Mouse (Mus musculus) natural killer cell, adult 2 months (primary cell): ENCODE measurements around the gene Trpc4ap.
A peak's percentile ranks its signal among the peaks of the same experiment; 100 is the strongest.

Source experiments
- DNase-seq, 2 experiments: peaks; one replicate each; pipeline ENCODE4 v3.0.0; 2022; ENCODE audit warnings: low spot score in 2 of 2

Gene Trpc4ap

GRCm38 (mm10) chr2:155694564-155694963 lies 2.4 kb upstream of the Trpc4ap start:
- DNase-seq, result no peak

GRCm38 (mm10) chr2:155693136-155693535 lies 952 bp upstream of the Trpc4ap start:
- no peak for DNase-seq

DNA sequence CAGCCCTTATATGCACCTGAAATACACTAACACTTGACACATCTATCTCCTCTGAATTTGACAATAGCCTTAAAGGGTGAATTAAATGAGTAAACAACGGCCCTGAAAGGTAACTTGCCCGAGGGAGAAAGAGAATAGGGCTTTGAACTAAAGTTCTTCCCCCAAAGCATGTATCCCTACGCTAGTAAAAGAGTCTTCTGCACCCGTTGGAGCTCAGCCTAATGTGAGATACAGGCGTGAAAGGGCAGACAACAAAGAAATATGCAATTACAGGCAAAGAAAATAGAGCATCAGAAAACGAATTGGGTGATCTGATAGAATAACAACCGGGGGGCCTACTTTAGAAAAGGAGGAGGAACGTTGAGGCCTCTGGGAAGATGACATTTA lies 855 bp downstream of the Trpc4ap start:
- DNase-seq, result no peak

DNA sequence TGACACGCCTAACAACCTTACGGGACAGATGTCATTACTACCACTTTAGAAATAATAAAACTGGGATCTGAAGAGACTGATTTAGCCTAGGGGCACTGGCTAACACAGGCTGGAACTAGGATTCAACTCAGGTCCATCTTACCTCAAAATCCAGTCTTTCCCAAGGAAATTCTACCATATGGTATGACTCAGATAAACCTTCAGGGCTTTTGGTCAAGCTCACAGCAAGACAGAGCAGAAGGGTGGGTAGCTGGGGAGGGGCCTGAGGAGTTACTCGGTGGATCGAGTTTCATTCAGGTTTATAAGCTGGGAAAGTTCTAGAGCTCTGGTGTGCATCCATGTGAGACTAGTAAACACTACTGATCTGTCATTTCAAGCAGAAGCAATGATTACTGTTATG lies 3.0 kb downstream of the Trpc4ap start:
- no peak for DNase-seq

- DNase-seq, result no peak
Measured at GRCm38 (mm10) chr2:155687746-155688145, 4.4 kb downstream of the Trpc4ap start.

GRCm38 (mm10) chr2:155686572-155686971 lies 5.6 kb downstream of the Trpc4ap start:
- peak in 1 of 2 experiments; percentile 13 for DNase-seq

GRCm38 (mm10) chr2:155683821-155684220 lies 8.4 kb downstream of the Trpc4ap start:
- no peak for DNase-seq

GRCm38 (mm10) chr2:155683137-155683536 lies 9.0 kb downstream of the Trpc4ap start:
- DNase-seq, result no peak

DNA sequence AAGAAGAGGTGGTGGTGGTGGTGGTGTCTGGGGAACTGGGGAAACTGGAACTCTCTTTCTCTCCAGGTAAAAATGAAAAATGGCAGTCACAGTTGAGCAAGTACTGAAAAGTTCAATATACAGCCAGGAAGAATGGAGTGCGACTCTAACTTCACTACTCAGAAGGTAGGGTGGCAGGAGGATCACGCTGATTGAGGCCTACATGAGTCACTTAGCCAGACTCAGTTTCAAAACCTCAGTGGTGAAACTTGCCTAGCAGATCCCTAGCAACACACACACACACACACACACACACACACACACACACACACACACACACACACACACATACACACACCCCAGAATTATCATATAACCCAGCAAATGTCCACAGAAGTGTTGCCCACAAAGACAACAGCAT lies 10.3 kb downstream of the Trpc4ap start:
- peak; percentile 22 to 37 for DNase-seq

DNA sequence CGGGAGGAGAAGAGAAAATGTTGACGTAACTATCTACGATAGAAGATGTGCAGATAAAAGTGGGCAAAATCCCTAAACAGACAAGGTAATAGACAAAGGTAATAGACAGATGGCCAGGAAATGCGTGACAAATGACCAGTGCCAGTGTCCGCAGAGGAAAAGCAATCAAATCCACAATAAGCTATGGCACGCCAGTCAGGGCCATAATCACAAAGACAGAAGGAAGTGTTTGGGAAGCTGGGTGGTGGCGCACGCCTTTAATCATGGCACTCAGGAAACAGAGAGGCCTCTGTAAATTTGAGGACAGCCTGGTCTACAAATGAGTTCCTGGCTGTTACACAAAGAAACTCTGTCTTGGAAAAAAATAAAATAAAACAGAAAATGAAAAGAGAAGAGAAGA lies 11.0 kb downstream of the Trpc4ap start:
- DNase-seq, result no peak

DNA sequence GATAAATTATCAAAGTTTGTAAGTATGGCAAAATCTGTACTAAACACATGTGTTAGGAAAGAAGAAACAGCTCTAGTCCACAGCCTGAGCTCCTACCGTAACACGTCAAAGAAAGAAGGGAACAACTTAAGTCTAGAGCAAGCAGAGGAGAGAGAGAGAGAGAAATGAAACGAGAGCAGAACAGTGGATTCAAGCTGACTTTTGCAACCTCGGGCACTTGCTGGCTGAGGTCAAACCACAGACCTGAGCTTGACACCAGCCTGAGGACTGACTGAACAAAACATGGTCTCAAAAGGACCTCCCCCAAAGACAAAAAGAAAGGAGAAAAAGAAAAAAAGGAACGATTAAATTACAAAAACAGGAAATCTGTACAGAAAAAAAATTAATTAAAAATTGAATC lies 11.6 kb downstream of the Trpc4ap start:
- no peak for DNase-seq

- peak in 1 of 2 experiments; percentile 19 for DNase-seq
Measured at GRCm38 (mm10) chr2:155679586-155680110, 12.5 kb downstream of the Trpc4ap start.

- no peak for DNase-seq
Measured at GRCm38 (mm10) chr2:155675118-155675517, 17.1 kb downstream of the Trpc4ap start.

GRCm38 (mm10) chr2:155673546-155673945 lies 18.6 kb downstream of the Trpc4ap start:
- peak; percentile 56 to 73 for DNase-seq

GRCm38 (mm10) chr2:155671236-155671635 lies 20.9 kb downstream of the Trpc4ap start:
- DNase-seq, result no peak

- DNase-seq, result peak; percentile 26 to 53
Measured at GRCm38 (mm10) chr2:155668461-155668860, 23.7 kb downstream of the Trpc4ap start.

DNA sequence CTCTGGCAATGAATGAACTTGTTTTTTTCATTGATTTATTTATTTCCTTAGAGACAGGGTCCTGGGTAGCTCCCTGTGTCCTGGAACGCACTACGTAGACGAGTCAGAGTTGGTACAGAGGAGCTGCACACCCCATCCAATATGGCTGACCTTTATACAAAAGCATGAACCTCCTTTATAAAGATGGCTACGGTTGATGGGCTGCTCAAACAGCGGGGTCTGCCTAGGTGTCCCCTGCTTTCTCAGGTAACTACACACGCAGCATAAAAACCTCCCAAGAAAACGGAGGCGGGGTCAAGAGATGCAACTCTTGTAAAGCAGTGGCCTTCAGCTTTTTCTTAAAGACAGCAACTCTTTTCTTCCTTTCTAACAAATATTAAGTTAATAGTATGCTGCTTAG lies 24.3 kb downstream of the Trpc4ap start:
- no peak for DNase-seq

GRCm38 (mm10) chr2:155663910-155664460 lies 28.2 kb downstream of the Trpc4ap start:
- DNase-seq, result no peak

DNA sequence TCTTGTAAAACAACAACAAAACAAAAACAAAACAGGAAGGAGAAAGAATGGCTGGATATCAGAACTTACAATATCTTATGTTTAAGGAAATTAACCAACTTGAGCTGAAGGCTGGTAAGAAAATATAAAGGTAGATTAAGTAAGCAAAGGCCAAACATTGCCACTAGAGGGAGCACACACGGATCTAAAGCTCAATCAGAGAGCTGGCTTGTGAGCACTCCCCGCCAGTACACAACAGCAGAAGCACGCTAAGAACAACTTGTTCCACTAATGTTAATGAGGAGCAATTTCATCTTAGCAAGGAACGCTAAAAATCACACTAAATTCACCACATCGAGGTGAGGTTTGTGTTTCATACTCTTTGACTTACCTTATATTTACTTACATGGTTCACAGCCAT lies 29.1 kb downstream of the Trpc4ap start:
- DNase-seq, result peak; percentile 30 to 46

DNA sequence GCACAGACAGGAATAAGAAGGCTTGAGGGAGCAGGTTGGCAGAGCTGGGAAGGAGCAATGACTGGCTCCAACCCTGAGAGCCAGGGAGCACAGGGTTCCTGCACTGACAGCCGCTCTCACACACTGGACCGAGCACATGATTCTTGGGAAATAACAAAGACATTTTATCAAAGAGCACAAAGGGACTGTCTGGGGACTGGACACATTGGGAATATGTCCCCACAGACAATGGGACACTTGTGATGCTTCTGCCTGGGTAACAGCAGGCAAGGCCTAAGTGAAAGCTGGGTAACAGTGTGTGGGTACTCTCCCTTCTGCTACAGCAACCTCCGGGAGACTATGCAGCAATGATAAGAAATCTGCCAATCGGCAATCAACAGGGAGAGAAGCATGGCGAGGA lies 29.8 kb downstream of the Trpc4ap start:
- no peak for DNase-seq

DNA sequence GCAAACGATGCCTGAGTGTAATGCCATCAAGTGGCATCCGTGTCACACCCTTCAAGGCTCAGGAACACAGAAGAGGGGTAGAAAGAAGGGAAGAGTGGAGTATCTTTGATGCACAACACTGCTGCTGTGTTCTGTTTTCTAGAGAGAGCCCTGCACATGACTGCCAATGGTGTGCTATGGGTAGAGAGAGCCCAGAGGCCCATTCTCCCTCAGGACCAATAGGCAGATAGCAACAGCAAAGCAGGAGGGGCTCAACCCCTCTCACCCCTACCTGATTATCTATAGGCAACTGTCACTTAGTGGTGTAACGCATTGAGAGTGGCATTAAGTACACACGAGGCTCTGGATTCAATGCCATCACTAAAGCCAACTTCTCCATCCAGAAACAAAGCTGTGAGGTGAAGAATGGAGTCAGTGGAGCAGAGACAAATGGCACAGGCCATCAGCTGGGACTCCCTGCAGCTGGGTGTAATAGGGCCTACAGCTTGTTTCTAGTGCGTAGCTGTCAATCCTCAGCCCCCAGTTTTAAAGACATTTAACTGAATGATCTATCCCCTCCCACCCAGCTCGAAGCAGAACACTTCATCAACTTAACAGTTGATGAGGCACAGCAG lies 36.3 kb downstream of the Trpc4ap start:
- no peak for DNase-seq

DNA sequence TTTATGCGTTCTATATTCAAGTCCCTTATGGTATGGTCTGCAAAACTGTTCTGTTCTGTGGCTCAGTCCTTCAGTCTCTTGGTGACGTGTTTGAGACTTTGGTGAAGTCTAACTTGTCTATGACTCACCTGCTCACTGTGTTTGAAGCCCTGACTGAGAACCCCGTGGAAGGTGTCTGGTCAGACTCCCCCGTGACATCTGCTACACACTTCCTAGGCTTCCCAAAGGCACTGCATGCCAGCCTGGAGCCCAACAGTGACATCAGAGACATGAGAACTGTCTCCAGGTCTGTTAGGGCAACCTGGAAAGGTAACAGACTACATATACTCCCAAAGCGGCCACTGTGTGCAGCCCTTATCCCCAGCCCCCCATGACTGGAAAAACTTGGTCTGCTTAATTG lies 39.6 kb downstream of the Trpc4ap start:
- DNase-seq, result no peak

GRCm38 (mm10) chr2:155645746-155646145 lies 46.4 kb downstream of the Trpc4ap start:
- no peak for DNase-seq
